Mouse (Mus musculus) liver, adult 2 months (tissue): ENCODE measurements around the gene Ppcdc. TPM values are rescaled to one million over a fixed set of nuclear protein-coding genes. Genes with fewer than 3 reads are reported as not detected.

Source experiments
- DNase-seq: peaks from one replicate; pipeline ENCODE4 v3.0.0-alpha.2; 2011; ENCODE audit warnings: low read depth, low spot score; ENCODE audit errors: extremely low read depth
- H3K27ac ChIP-seq: fragments of 200-500 bp; replicated peaks from 2 replicates; pipeline ENCODE4 v1.5.1; 2012; ENCODE audit warnings: low read depth, mild to moderate bottlenecking, control low read depth, inconsistent platforms, low read length; ENCODE audit not compliant: insufficient read depth
- H3K27me3 ChIP-seq: fragments of 200-500 bp; 2 replicates; pipeline ENCODE4 v1.6.1; 2012; ENCODE audit warnings: mild to moderate bottlenecking, moderate library complexity, low read length, inconsistent platforms; ENCODE audit not compliant: control insufficient read depth, insufficient read depth
- H3K36me3 ChIP-seq: fragments of 200-500 bp; 2 replicates; pipeline ENCODE4 v1.6.1; 2012; ENCODE audit warnings: low read length, inconsistent platforms; ENCODE audit not compliant: control insufficient read depth, insufficient read depth
- H3K4me1 ChIP-seq: fragments of 200-500 bp; 2 replicates; pipeline ENCODE4 v1.6.1; 2011; ENCODE audit warnings: low read length; ENCODE audit not compliant: control insufficient read depth, insufficient read depth
- H3K4me3 ChIP-seq: fragments of 200-500 bp; 2 replicates; pipeline ENCODE4 v1.5.1; 2011; ENCODE audit warnings: low read depth, mild to moderate bottlenecking, control low read depth, low read length, moderate library complexity; ENCODE audit not compliant: insufficient read depth
- H3K79me2 ChIP-seq: fragments of 200-500 bp; 2 replicates; pipeline ENCODE4 v1.6.1; 2012; ENCODE audit warnings: inconsistent platforms, mild to moderate bottlenecking, low read length, moderate library complexity; ENCODE audit not compliant: control insufficient read depth, insufficient read depth
- H3K9ac ChIP-seq: fragments of 200-500 bp; 2 replicates; pipeline ENCODE4 v1.6.1; 2012; ENCODE audit warnings: low read depth, mild to moderate bottlenecking, control low read depth, inconsistent platforms, low read length
- CTCF ChIP-seq: fragments of 200-500 bp; IDR thresholded peaks from 2 replicates; pipeline ENCODE4 v1.5.1; 2011; ENCODE audit warnings: low read depth, low read length, control low read depth
- POLR2A ChIP-seq: fragments of 200-500 bp; IDR thresholded peaks from 2 replicates; pipeline ENCODE4 v1.6.1; 2011; ENCODE audit warnings: low read length, control low read depth; ENCODE audit not compliant: insufficient read depth; ENCODE audit errors: extremely low read depth
- WGBS: fragments of 180-500 bp; shearing (Covaris S2); methylation state at CpG from one replicate; pipeline ENCODE4 v1.1.7; 2018; 5-methylcytosine and 5-hydroxymethylcytosine counted together
- polyA plus RNA-seq: library from polyadenylated mRNA; depleted of rRNA; stranded (reverse); fragments of >200 nt; gene quantifications from 2 replicates; pipeline ENCODE4 v1.2.3, GENCODE M21; 2012; rRNA removed
- total RNA-seq: library from RNA; depleted of rRNA; stranded (reverse); fragments of >200 nt; gene quantifications from 2 replicates; pipeline ENCODE4 v1.2.3, GENCODE M21; 2014; rRNA removed

Ppcdc gene
- total and polyA plus RNA-seq, 2 experiments, result 11.3 to 42.4 TPM

DNA sequence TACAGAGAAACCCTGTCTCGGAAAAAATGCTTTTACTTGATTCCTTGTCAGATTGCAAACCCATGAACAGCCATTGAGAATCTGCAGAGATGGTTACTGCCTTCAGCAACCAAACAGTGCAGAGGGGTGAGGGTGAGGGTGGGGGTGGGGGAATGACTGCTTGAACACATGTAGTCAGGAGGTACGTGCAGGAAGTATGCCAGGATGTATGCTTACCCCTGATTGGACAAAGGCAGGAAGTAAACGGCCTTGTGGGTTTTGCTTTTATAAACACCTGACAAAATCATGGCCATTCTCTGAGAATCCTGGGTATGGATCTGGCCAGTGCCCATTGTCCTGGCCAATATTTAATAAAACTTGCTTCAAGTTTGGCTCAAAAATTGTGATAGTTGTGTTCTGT, 96.2 kb downstream of the Ppcdc start:
- no peaks in the 10 kb centered on the region for H3K4me1 ChIP-seq
- no peaks in the 10 kb centered on the region for H3K27me3 ChIP-seq
- WGBS, result 92% methylated on average over 3 of the region's 3 CpGs
- no peak overlapping the region for H3K9ac ChIP-seq
- no peaks in the 10 kb centered on the region for H3K36me3 ChIP-seq
- TF ChIP-seq CTCF (no peak), POLR2A (no peak)
- H3K27ac ChIP-seq, result no peak overlapping the region
- H3K79me2 ChIP-seq, result no peaks in the 10 kb centered on the region
- no peak overlapping the region for H3K4me3 ChIP-seq
- DNase-seq, result no peak

- no peak overlapping the region for H3K4me3 ChIP-seq
- H3K27me3 ChIP-seq, result no peaks in the 10 kb centered on the region
- H3K27ac ChIP-seq, result no peak overlapping the region
- no peak overlapping the region for H3K9ac ChIP-seq
- TF ChIP-seq POLR2A (no peak), CTCF (no peak)
- no peaks in the 10 kb centered on the region for H3K36me3 ChIP-seq
- no peaks in the 10 kb centered on the region for H3K79me2 ChIP-seq
- no peak for DNase-seq
- 75% methylated on average over 6 of the region's 6 CpGs for WGBS
- H3K4me1 ChIP-seq, result no peaks in the 10 kb centered on the region
Measured at GRCm38 (mm10) chr9:57342906-57343474, 96.9 kb downstream of the Ppcdc start.

DNA sequence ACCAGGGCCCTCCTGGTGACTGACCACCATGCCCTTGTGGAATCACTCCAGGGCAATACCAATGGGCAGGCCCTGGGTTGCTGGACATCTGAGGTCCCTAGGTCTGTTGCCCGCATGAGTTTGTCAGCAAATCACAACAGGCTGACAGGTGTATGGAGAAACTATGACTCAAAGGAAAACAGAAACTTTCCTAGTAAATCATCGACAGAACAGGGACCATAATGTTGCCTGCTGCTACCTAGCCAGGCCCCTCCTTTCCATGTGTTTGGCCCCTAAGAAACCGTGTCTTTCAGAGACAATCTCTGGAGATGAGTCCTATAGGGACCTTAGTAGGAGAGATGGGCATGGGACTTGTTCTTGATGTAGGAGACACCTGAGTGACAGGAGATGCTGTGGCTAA, 97.7 kb downstream of the Ppcdc start:
- Histone ChIP-seq H3K79me2 (no peaks in the 10 kb centered on the region), H3K27me3 (no peaks in the 10 kb centered on the region), H3K9ac (no peak overlapping the region), H3K36me3 (no peaks in the 10 kb centered on the region), H3K4me1 (no peaks in the 10 kb centered on the region), H3K4me3 (no peak overlapping the region), H3K27ac (no peak overlapping the region)
- TF ChIP-seq POLR2A (no peak), CTCF (no peak)
- 49% methylated on average over 3 of the region's 3 CpGs for WGBS
- DNase-seq, result no peak

DNA sequence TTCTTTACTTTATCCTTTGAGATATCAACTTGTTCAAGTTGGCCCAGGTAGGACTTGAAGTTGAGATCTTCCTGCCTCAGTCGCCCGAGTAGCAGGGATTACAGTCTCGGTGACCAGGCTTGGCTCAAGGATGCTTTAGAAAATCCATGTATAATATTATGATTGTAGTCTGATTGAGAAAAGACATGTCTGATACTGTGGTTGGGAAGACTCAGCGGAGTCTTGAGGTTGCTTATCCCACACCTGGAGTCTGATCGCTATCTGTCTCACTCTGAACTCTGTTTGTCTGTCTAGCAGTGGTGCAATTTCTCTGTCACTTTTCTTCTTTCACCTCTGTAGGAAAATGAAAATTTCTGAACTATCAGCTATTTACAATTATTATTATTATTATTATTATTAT, 99.6 kb downstream of the Ppcdc start:
- TF ChIP-seq POLR2A (no peak), CTCF (no peak)
- Histone ChIP-seq H3K36me3 (no peaks in the 10 kb centered on the region), H3K79me2 (no peaks in the 10 kb centered on the region), H3K9ac (no peak overlapping the region), H3K4me1 (no peaks in the 10 kb centered on the region), H3K27me3 (no peaks in the 10 kb centered on the region), H3K4me3 (no peak overlapping the region), H3K27ac (no peak overlapping the region)
- WGBS, result 98% methylated on average over 5 of the region's 5 CpGs
- DNase-seq, result no peak

GRCm38 (mm10) chr9:57339577-57340210, 100.2 kb downstream of the Ppcdc start:
- TF ChIP-seq POLR2A (no peak), CTCF (no peak)
- no peak for DNase-seq
- no peak overlapping the region for H3K4me3 ChIP-seq
- WGBS, result 77% methylated on average over 5 of the region's 5 CpGs
- H3K36me3 ChIP-seq, result no peaks in the 10 kb centered on the region
- no peaks in the 10 kb centered on the region for H3K4me1 ChIP-seq
- no peaks in the 10 kb centered on the region for H3K79me2 ChIP-seq
- no peak overlapping the region for H3K9ac ChIP-seq
- H3K27ac ChIP-seq, result no peak overlapping the region
- no peaks in the 10 kb centered on the region for H3K27me3 ChIP-seq

DNA sequence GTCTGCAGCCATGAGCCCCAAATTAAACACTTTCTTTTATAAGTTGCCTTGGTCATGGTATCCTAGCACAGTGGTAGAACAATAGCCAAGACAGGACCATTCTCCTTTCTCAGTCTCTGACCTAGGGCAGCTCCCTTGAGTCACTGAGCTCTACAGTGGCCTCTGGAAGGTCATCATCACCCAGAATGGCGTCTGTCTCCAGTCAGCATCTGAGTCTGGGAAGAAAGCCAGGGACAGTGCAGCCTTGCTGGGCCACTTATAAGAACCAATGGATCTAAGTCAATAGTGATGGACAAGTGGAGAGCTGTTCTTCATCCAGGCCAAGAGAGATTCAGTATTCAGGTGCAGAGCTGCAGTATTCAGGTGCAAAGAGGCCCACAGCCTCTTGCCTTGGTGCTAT, 101.2 kb downstream of the Ppcdc start:
- Histone ChIP-seq H3K4me1 (no peaks in the 10 kb centered on the region), H3K36me3 (no peaks in the 10 kb centered on the region), H3K27me3 (no peaks in the 10 kb centered on the region), H3K79me2 (no peaks in the 10 kb centered on the region), H3K9ac (no peak overlapping the region), H3K4me3 (no peak overlapping the region), H3K27ac (no peak overlapping the region)
- WGBS, result 77% methylated on average over 1 of the region's 1 CpGs
- no peak for DNase-seq
- TF ChIP-seq POLR2A, result no peak
- no peak for TF ChIP-seq CTCF

Other genes with a start within 250 kb of the Ppcdc start
- gene Trcg1, start 203.6 kb downstream of the Ppcdc start, total RNA-seq, result not detected in 2 replicates
- gene Trcg1, start 203.6 kb downstream of the Ppcdc start, polyA plus RNA-seq, result not detected in 2 replicates
- 1.7 and 4.4 TPM in 2 replicates for gene 1700017B05Rik, start 177.5 kb downstream of the Ppcdc start, total RNA-seq
- 4.9 and 6.3 TPM in 2 replicates for gene 1700017B05Rik, start 177.5 kb downstream of the Ppcdc start, polyA plus RNA-seq
- gene Scamp5, start 27.9 kb upstream of the Ppcdc start, total RNA-seq, result 10.3 and 12.7 TPM in 2 replicates
- 13.7 and 18.2 TPM in 2 replicates for gene Scamp5, start 27.9 kb upstream of the Ppcdc start, polyA plus RNA-seq
- gene Rpp25, start 63.9 kb upstream of the Ppcdc start, total RNA-seq, result not detected in 2 replicates
- gene Rpp25, start 63.9 kb upstream of the Ppcdc start, polyA plus RNA-seq, result not detected in 2 replicates
- gene Cox5a, start 81.2 kb upstream of the Ppcdc start, total RNA-seq, result 299 and 328 TPM in 2 replicates
- 507 and 522 TPM in 2 replicates for gene Cox5a, start 81.2 kb upstream of the Ppcdc start, polyA plus RNA-seq
- gene Fam219b, start 97.4 kb upstream of the Ppcdc start, total RNA-seq, result 4.4 and 5.4 TPM in 2 replicates
- gene Fam219b, start 97.4 kb upstream of the Ppcdc start, polyA plus RNA-seq, result 6.5 and 6.7 TPM in 2 replicates
- 8.9 and 9.4 TPM in 2 replicates for gene Mpi, start 112.6 kb upstream of the Ppcdc start, total RNA-seq
- gene Mpi, start 112.6 kb upstream of the Ppcdc start, polyA plus RNA-seq, result 12.2 and 14.5 TPM in 2 replicates
- 10.5 and 10.7 TPM in 2 replicates for gene Scamp2, start 120.8 kb upstream of the Ppcdc start, total RNA-seq
- gene Scamp2, start 120.8 kb upstream of the Ppcdc start, polyA plus RNA-seq, result 28.4 and 32.6 TPM in 2 replicates
- 4.5 and 5.7 TPM in 2 replicates for gene Ulk3, start 149.3 kb upstream of the Ppcdc start, total RNA-seq
- 9.8 and 16.8 TPM in 2 replicates for gene Ulk3, start 149.3 kb upstream of the Ppcdc start, polyA plus RNA-seq
- not detected in 2 replicates for gene Cplx3, start 166.2 kb upstream of the Ppcdc start, total RNA-seq
- gene Cplx3, start 166.2 kb upstream of the Ppcdc start, polyA plus RNA-seq, result not detected in 2 replicates
- gene Lman1l, start 180.7 kb upstream of the Ppcdc start, total RNA-seq, result not detected in 2 replicates
- gene Lman1l, start 180.7 kb upstream of the Ppcdc start, polyA plus RNA-seq, result not detected in 2 replicates
- gene Csk, start 213.5 kb upstream of the Ppcdc start, total RNA-seq, result 18.3 and 32.8 TPM in 2 replicates
- 31.4 and 33.9 TPM in 2 replicates for gene Csk, start 213.5 kb upstream of the Ppcdc start, polyA plus RNA-seq
- gene Cyp1a2, start 243.6 kb upstream of the Ppcdc start, total RNA-seq, result 495 and 621 TPM in 2 replicates
- 954 and 976 TPM in 2 replicates for gene Cyp1a2, start 243.6 kb upstream of the Ppcdc start, polyA plus RNA-seq
- gene Cyp1a1, start 247.8 kb upstream of the Ppcdc start, total RNA-seq, result 0.74 and 1.0 TPM in 2 replicates
- 1.0 TPM in 2 replicates for gene Cyp1a1, start 247.8 kb upstream of the Ppcdc start, polyA plus RNA-seq